Mouse (Mus musculus): ENCODE results near the gene Gstm2. TPM values are rescaled to one million over a fixed set of nuclear protein-coding genes. Genes with fewer than 3 reads are reported as not detected.
"Not testable (repeated sequence)": the region's sequence is repeated elsewhere in the genome, so short reads cannot be mapped to it uniquely, and the experiment has no call there.

The Gstm2 gene
- total RNA-seq (2015) (0.62 TPM in 1 of 2 replicates, not detected in the other), total RNA-seq (2017) (0.44 TPM in 1 of 2 replicates, not detected in the other)

- no peak for ATAC-seq (ENCODE audit: poor library complexity, severe bottlenecking)
Observed at GRCm38 (mm10) chr3:107986041-107986562, at the start of gene Gstm2. Gene Gstm2 (minus strand): TSS chr3:107986453.

- no peak for ATAC-seq (ENCODE audit: poor library complexity, severe bottlenecking)
Observed at GRCm38 (mm10) chr3:108033156-108033555, 46.9 kb upstream of the Gstm2 start.

- no peak for ATAC-seq (ENCODE audit: poor library complexity, severe bottlenecking)
Observed at GRCm38 (mm10) chr3:108032113-108032512, 45.9 kb upstream of the Gstm2 start.

GRCm38 (mm10) chr3:108028641-108029365 lies 42.5 kb upstream of the Gstm2 start:
- no peak for ATAC-seq (ENCODE audit: poor library complexity, severe bottlenecking)

GRCm38 (mm10) chr3:108026597-108026996 lies 40.3 kb upstream of the Gstm2 start:
- no peak for ATAC-seq (ENCODE audit: poor library complexity, severe bottlenecking)

- ATAC-seq (ENCODE audit: poor library complexity, severe bottlenecking): no peak
Observed at GRCm38 (mm10) chr3:108026049-108026448, 39.8 kb upstream of the Gstm2 start.

GRCm38 (mm10) chr3:108025318-108025717 lies 39.1 kb upstream of the Gstm2 start:
- ATAC-seq (ENCODE audit: poor library complexity, severe bottlenecking): no peak

- peak; percentile 45 for ATAC-seq (ENCODE audit: poor library complexity, severe bottlenecking)
Observed at GRCm38 (mm10) chr3:108022650-108023049, 36.4 kb upstream of the Gstm2 start.

GRCm38 (mm10) chr3:108020351-108021022 lies 34.2 kb upstream of the Gstm2 start:
- not testable (repeated sequence) for ATAC-seq (ENCODE audit: poor library complexity, severe bottlenecking)

GRCm38 (mm10) chr3:108019226-108019625 lies 33.0 kb upstream of the Gstm2 start:
- not testable (repeated sequence) for ATAC-seq (ENCODE audit: poor library complexity, severe bottlenecking)

- ATAC-seq (ENCODE audit: poor library complexity, severe bottlenecking): peak; percentile 31
Observed at GRCm38 (mm10) chr3:108018190-108018820, 32.1 kb upstream of the Gstm2 start.

GRCm38 (mm10) chr3:108017473-108018189 lies 31.4 kb upstream of the Gstm2 start, which contains the start of gene Gstm1:
Gene Gstm1 (minus strand): TSS chr3:108017973.
- ATAC-seq (ENCODE audit: poor library complexity, severe bottlenecking): peak; percentile 78

- ATAC-seq (ENCODE audit: poor library complexity, severe bottlenecking): not testable (repeated sequence)
Observed at GRCm38 (mm10) chr3:108016468-108016867, 30.2 kb upstream of the Gstm2 start.

GRCm38 (mm10) chr3:108014974-108015346 lies 28.7 kb upstream of the Gstm2 start:
- no peak for ATAC-seq (ENCODE audit: poor library complexity, severe bottlenecking)

- ATAC-seq (ENCODE audit: poor library complexity, severe bottlenecking): no peak
Observed at GRCm38 (mm10) chr3:108014098-108014973, 28.1 kb upstream of the Gstm2 start.

- ATAC-seq (ENCODE audit: poor library complexity, severe bottlenecking): no peak
Observed at GRCm38 (mm10) chr3:108013331-108013871, 27.1 kb upstream of the Gstm2 start.

- no peak for ATAC-seq (ENCODE audit: poor library complexity, severe bottlenecking)
Observed at GRCm38 (mm10) chr3:108011558-108011957, 25.3 kb upstream of the Gstm2 start.

- no peak for ATAC-seq (ENCODE audit: poor library complexity, severe bottlenecking)
Observed at GRCm38 (mm10) chr3:108010286-108010685, 24.0 kb upstream of the Gstm2 start.

- ATAC-seq (ENCODE audit: poor library complexity, severe bottlenecking): no peak
Observed at GRCm38 (mm10) chr3:108002021-108002420, 15.8 kb upstream of the Gstm2 start.

All from megakaryocyte, adult 5-6 weeks (primary cell).